Mouse (Mus musculus): ENCODE results near the gene Utp14b.

Gene Utp14b

GRCm38 (mm10) chr1:78686872-78687271, 29.0 kb downstream of the Utp14b start:
- in situ Hi-C loops (cut with MboI) = no loop called here

- in situ Hi-C loops (cut with MboI) = no loop called here
Measured at GRCm38 (mm10) chr1:78688149-78688548, 30.3 kb downstream of the Utp14b start.

- in situ Hi-C loops (cut with MboI) = no loop called here
Measured at GRCm38 (mm10) chr1:78694503-78695258, 36.8 kb downstream of the Utp14b start.

- in situ Hi-C loops (cut with MboI) = no loop called here
Measured at GRCm38 (mm10) chr1:78696305-78696704, 38.5 kb downstream of the Utp14b start.

- in situ Hi-C loops (cut with MboI) = no loop called here
Measured at GRCm38 (mm10) chr1:78696903-78697302, 39.1 kb downstream of the Utp14b start.

- in situ Hi-C loops (cut with MboI) = no loop called here
Measured at GRCm38 (mm10) chr1:78698138-78698537, 40.3 kb downstream of the Utp14b start.

GRCm38 (mm10) chr1:78701740-78702139, 43.9 kb downstream of the Utp14b start:
- in situ Hi-C loops (cut with MboI) = no loop called here

- in situ Hi-C loops (cut with MboI) = no loop called here
Measured at GRCm38 (mm10) chr1:78702282-78702963, 44.6 kb downstream of the Utp14b start.

GRCm38 (mm10) chr1:78702964-78703285, 45.1 kb downstream of the Utp14b start:
- in situ Hi-C loops (cut with MboI) = no loop called here

GRCm38 (mm10) chr1:78706338-78706737, 48.5 kb downstream of the Utp14b start:
- in situ Hi-C loops (cut with MboI) = no loop called here

- in situ Hi-C loops (cut with MboI) = no loop called here
Measured at GRCm38 (mm10) chr1:78707280-78707679, 49.4 kb downstream of the Utp14b start.

- in situ Hi-C loops (cut with MboI) = no loop called here
Measured at GRCm38 (mm10) chr1:78710026-78710425, 52.2 kb downstream of the Utp14b start.

- in situ Hi-C loops (cut with MboI) = no loop called here
Measured at GRCm38 (mm10) chr1:78710613-78711329, 52.9 kb downstream of the Utp14b start.
